Mouse (Mus musculus) limb, embryonic 14.5 days (tissue): ENCODE results near the gene Cyb5b. TPM values are rescaled to one million over a fixed set of nuclear protein-coding genes. Genes with fewer than 3 reads are reported as not detected.

Experiments
- ATAC-seq: fragments of 200-750 bp; cut with Nextera tagmentation; 2 replicates; pipeline ENCODE4 v1.8.0; 2017; ENCODE audit warnings: low read depth, moderate number of reproducible peaks, moderate TSS enrichment; ENCODE audit not compliant: low FRiP score
- DNase-seq: peaks from one replicate; pipeline ENCODE4 v3.0.0-alpha.2; 2015; ENCODE audit warnings: low spot score
- H3K27ac ChIP-seq: fragments of 300-500 bp; sonication (generic); replicated peaks from 2 replicates; pipeline ENCODE4 v1.5.1; 2014; ENCODE audit warnings: low read depth, mild to moderate bottlenecking, low read length, moderate library complexity, mixed read lengths
- H3K27me3 ChIP-seq: fragments of 300-500 bp; sonication (generic); 2 replicates; pipeline ENCODE4 v1.6.1; 2014; ENCODE audit warnings: low read length, mixed read lengths; ENCODE audit not compliant: control insufficient read depth, insufficient read depth
- H3K36me3 ChIP-seq: fragments of 300-500 bp; sonication (generic); 2 replicates; pipeline ENCODE4 v1.6.1; 2014; ENCODE audit warnings: mild to moderate bottlenecking, low read length, moderate library complexity, mixed read lengths; ENCODE audit not compliant: control insufficient read depth, insufficient read depth
- H3K4me1 ChIP-seq: fragments of 300-500 bp; sonication (generic); 2 replicates; pipeline ENCODE4 v1.6.1; 2014; ENCODE audit warnings: antibody characterized with exemption, low read length, mixed read lengths; ENCODE audit not compliant: control insufficient read depth, insufficient read depth
- H3K4me2 ChIP-seq: fragments of 300-500 bp; sonication (generic); replicated peaks from 2 replicates; pipeline ENCODE4 v1.6.1; 2014; ENCODE audit warnings: low read depth, mild to moderate bottlenecking, low read length, moderate library complexity; ENCODE audit not compliant: severe bottlenecking
- H3K4me3 ChIP-seq: fragments of 300-500 bp; sonication (generic); replicated peaks from 2 replicates; pipeline ENCODE4 v1.5.1; 2014; ENCODE audit warnings: low read length
- H3K9ac ChIP-seq: fragments of 300-500 bp; sonication (generic); 2 replicates; pipeline ENCODE4 v1.6.1; 2014; ENCODE audit warnings: mild to moderate bottlenecking, low read depth, low read length, moderate library complexity; ENCODE audit not compliant: severe bottlenecking
- H3K9me3 ChIP-seq: fragments of 300-500 bp; sonication (generic); 2 replicates; pipeline ENCODE4 v1.6.1; 2016; ENCODE audit warnings: low read length; ENCODE audit not compliant: control insufficient read depth
- POLR2A ChIP-seq: fragments of 200-500 bp; IDR thresholded peaks from 2 replicates; pipeline ENCODE4 v1.8.0; 2012; ENCODE audit warnings: inconsistent platforms, mild to moderate bottlenecking, moderate library complexity, borderline replicate concordance; ENCODE audit not compliant: insufficient read depth, insufficient read length; ENCODE audit errors: extremely low read depth
- WGBS: fragments of 180-500 bp; shearing (Covaris S2); extraction: QIAGEN DNeasy Blood & Tissue Kit; methylation state at CpG from one replicate; pipeline ENCODE4 v1.1.7; 2014; 5-methylcytosine and 5-hydroxymethylcytosine counted together
- polyA plus RNA-seq, 2 experiments: library from polyadenylated mRNA; depleted of rRNA in 1 of 2; stranded (reverse) in 1 of 2; unstranded in 1 of 2; fragments of >200 nt; fragmentation: Nextera tagmentation in 1 of 2; extraction: Ambion mirVana in 1 of 2; gene quantifications; 2 replicates each; pipeline versions ENCODE4 v1.2.1 to v1.2.3; 2012 to 2014

Cyb5b gene
- polyA plus RNA-seq, 2 experiments = 60.3 to 82.3 TPM

GRCm38 (mm10) chr8:107193331-107193730 lies 42.9 kb downstream of the Cyb5b start:
- DNase-seq (no peak), ATAC-seq (no peak)
- Histone ChIP-seq H3K4me2 (no peak overlapping the region), H3K27me3 (no peaks in the 10 kb centered on the region), H3K4me1 (no peaks in the 10 kb centered on the region), H3K9ac (no peak overlapping the region), H3K27ac (no peak overlapping the region), H3K36me3 (no peaks in the 10 kb centered on the region), H3K9me3 (no peaks in the 10 kb centered on the region), H3K4me3 (no peak overlapping the region)
- WGBS = 74% methylated on average over 6 of the region's 6 CpGs
- TF ChIP-seq POLR2A = no peak

- Histone ChIP-seq H3K4me2 (no peak overlapping the region), H3K27me3 (no peaks in the 10 kb centered on the region), H3K36me3 (no peaks in the 10 kb centered on the region), H3K27ac (no peak overlapping the region), H3K4me1 (no peaks in the 10 kb centered on the region), H3K9ac (no peak overlapping the region), H3K9me3 (no peaks in the 10 kb centered on the region), H3K4me3 (no peak overlapping the region)
- TF ChIP-seq POLR2A = no peak
- DNase-seq = no peak
- no peak for ATAC-seq
- WGBS = 90% methylated on average over 14 of the region's 14 CpGs
Observed at GRCm38 (mm10) chr8:107194786-107195451, 44.5 kb downstream of the Cyb5b start.

- no peaks in the 10 kb centered on the region for H3K4me1 ChIP-seq
- H3K36me3 ChIP-seq = no peaks in the 10 kb centered on the region
- no peak overlapping the region for H3K9ac ChIP-seq
- H3K4me3 ChIP-seq = no peak overlapping the region
- DNase-seq = no peak
- ATAC-seq = no peak
- H3K4me2 ChIP-seq = no peak overlapping the region
- no peak for TF ChIP-seq POLR2A
- no peaks in the 10 kb centered on the region for H3K9me3 ChIP-seq
- WGBS = 56% methylated on average over 24 of the region's 24 CpGs
- no peak overlapping the region for H3K27ac ChIP-seq
- H3K27me3 ChIP-seq = no peaks in the 10 kb centered on the region
Observed at GRCm38 (mm10) chr8:107197901-107198826, 47.7 kb downstream of the Cyb5b start.

GRCm38 (mm10) chr8:107205164-107205563 lies 54.7 kb downstream of the Cyb5b start:
- no peak for TF ChIP-seq POLR2A
- Histone ChIP-seq H3K9me3 (no peaks in the 10 kb centered on the region), H3K4me3 (no peak overlapping the region), H3K27me3 (no peaks in the 10 kb centered on the region), H3K36me3 (no peaks in the 10 kb centered on the region), H3K4me1 (0 out of 2 replicates have a peak, but pooled peaks cover 3% of the 10 kb centered on the region), H3K9ac (no peak overlapping the region), H3K27ac (no peak overlapping the region), H3K4me2 (no peak overlapping the region)
- ATAC-seq = no peak
- DNase-seq = no peak
- WGBS = 85% methylated on average over 9 of the region's 9 CpGs

GRCm38 (mm10) chr8:107205701-107206561 lies 55.5 kb downstream of the Cyb5b start:
- no peaks in the 10 kb centered on the region for H3K9me3 ChIP-seq
- WGBS = 69% methylated on average over 23 of the region's 23 CpGs
- no peaks in the 10 kb centered on the region for H3K27me3 ChIP-seq
- no peak overlapping the region for H3K4me3 ChIP-seq
- ATAC-seq = no peak
- H3K4me2 ChIP-seq = no peak overlapping the region
- no peak overlapping the region for H3K9ac ChIP-seq
- TF ChIP-seq POLR2A = no peak
- DNase-seq = peak; percentile 34
- H3K4me1 ChIP-seq = 0 out of 2 replicates have a peak, but pooled peaks cover 3% of the 10 kb centered on the region
- no peaks in the 10 kb centered on the region for H3K36me3 ChIP-seq
- H3K27ac ChIP-seq = 0 out of 2 replicates have a peak overlapping the region, but pooled peaks have one; percentile 5
